Comparison of ENCODE assay signal across 11 mouse cellular contexts in the genomic region with DNA sequence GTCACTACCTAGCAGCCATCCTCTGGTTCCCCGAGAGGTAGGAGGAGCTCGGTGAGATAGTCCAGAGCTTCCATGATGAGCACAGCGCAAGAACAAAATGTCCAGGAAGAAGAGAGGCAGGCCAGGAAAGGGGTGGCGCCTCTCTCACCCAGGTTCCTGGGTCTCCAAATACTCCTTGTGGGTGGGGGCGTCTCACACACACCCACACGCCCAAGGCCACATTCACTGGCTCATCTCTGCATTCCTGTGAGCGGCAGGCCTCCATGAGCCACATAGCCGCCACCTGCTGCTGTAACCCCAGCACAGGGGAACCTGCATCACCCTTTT. TPM values are rescaled to one million over a fixed set of nuclear protein-coding genes. Genes with fewer than 3 reads are reported as not detected.
DNase-seq lines count a peak whose midpoint lies in the region; ATAC-seq and TF ChIP-seq lines count a peak whose summit lies in the region.
"Had no signal": no experiment of that assay in that cellular context is flagged by ENCODE, and none has a peak within 500 bp of the region (broad histone marks: within the 10 kb centered on the region; RNA-seq: fewer than 3 reads in every experiment).

No protein-coding gene starts in this region.

- no peak for DNase-seq in heart, adult 18-20 months
- DNase-seq in midbrain, embryonic 14.5 days, result no peak
- DNase-seq in adrenal gland, postnatal 36 days, result no peak
- DNase-seq: heart, postnatal 14 days; lung, postnatal 14 days had no signal

- H3K4me3 ChIP-seq in heart, embryonic 16.5 days (ENCODE audit: low read length), result peak overlapping the region; percentile 57
- peak overlapping the region; percentile 39 for H3K4me3 ChIP-seq in cortical plate, adult 2 months (ENCODE audit: insufficient read depth, low read length)
- H3K4me3 ChIP-seq in hindbrain, embryonic 12.5 days, result peak overlapping the region; percentile 68
- peak overlapping the region; percentile 72 for H3K4me3 ChIP-seq in midbrain, embryonic 14.5 days (replicated peaks; ENCODE audit: low read depth, low read length)

- H3K9me3 ChIP-seq in heart, embryonic 16.5 days (replicated peaks; ENCODE audit: control insufficient read depth, low read length), result no peaks in the 10 kb centered on the region; the same call in 1 of the 2 replicates
- H3K9me3 ChIP-seq in hindbrain, embryonic 12.5 days (replicated peaks), result no peaks in the 10 kb centered on the region
- no peaks in the 10 kb centered on the region for H3K9me3 ChIP-seq in midbrain, embryonic 14.5 days (ENCODE audit: control insufficient read depth, low read length)

- 17% methylated on average over 8 of the region's 8 CpGs for WGBS in heart, embryonic 16.5 days
- WGBS in hindbrain, embryonic 12.5 days, result 15% methylated on average over 8 of the region's 8 CpGs
- WGBS in midbrain, embryonic 14.5 days, result 6% methylated on average over 8 of the region's 8 CpGs

- H3K27me3 ChIP-seq in heart, embryonic 16.5 days (ENCODE audit: control insufficient read depth, insufficient read depth, low read length), result peaks cover 72% of the 10 kb centered on the region
- H3K27me3 ChIP-seq in hindbrain, embryonic 12.5 days, result peaks cover 37% of the 10 kb centered on the region
- H3K27me3 ChIP-seq in midbrain, embryonic 14.5 days (ENCODE audit: control insufficient read depth, insufficient read depth, low read length), result no peaks in the 10 kb centered on the region

- TF ChIP-seq POLR2A in cortical plate, adult 2 months (IDR thresholded peaks at IDR 0.05; ENCODE audit: extremely low read depth, insufficient read depth, low read length), result no peak

- H3K27ac ChIP-seq in heart, embryonic 16.5 days (ENCODE audit: low read length), result no peak overlapping the region
- H3K27ac ChIP-seq in cortical plate, adult 2 months (ENCODE audit: insufficient read depth, low read length), result no peak overlapping the region
- peak overlapping the region; percentile 62; the same call in 1 of the 2 replicates for H3K27ac ChIP-seq in hindbrain, embryonic 12.5 days
- peak overlapping the region; percentile 85 for H3K27ac ChIP-seq in midbrain, embryonic 14.5 days (replicated peaks; ENCODE audit: low read depth, low read length)

- peak overlapping the region; percentile 90 for H3K4me2 ChIP-seq in heart, embryonic 16.5 days (ENCODE audit: low read depth, low read length)
- peak overlapping the region; percentile 98 for H3K4me2 ChIP-seq in hindbrain, embryonic 12.5 days (replicated peaks)
- H3K4me2 ChIP-seq in midbrain, embryonic 14.5 days (ENCODE audit: low read length), result peak overlapping the region; percentile 93

- H3K4me1 ChIP-seq in heart, embryonic 16.5 days (ENCODE audit: control insufficient read depth, insufficient read depth, low read length), result peaks cover 6% of the 10 kb centered on the region
- H3K4me1 ChIP-seq in cortical plate, adult 2 months (ENCODE audit: control insufficient read depth, insufficient read depth, low read length), result no peaks in the 10 kb centered on the region
- peaks cover 22% of the 10 kb centered on the region; the same call in 1 of the 2 replicates for H3K4me1 ChIP-seq in hindbrain, embryonic 12.5 days
- peaks cover 21% of the 10 kb centered on the region for H3K4me1 ChIP-seq in midbrain, embryonic 14.5 days (ENCODE audit: control insufficient read depth, insufficient read depth, low read length)

- H3K9ac ChIP-seq in heart, embryonic 16.5 days (ENCODE audit: low read length), result no peak overlapping the region
- H3K9ac ChIP-seq in hindbrain, embryonic 12.5 days, result peak overlapping the region; percentile 61
- H3K9ac ChIP-seq in midbrain, embryonic 14.5 days (replicated peaks; ENCODE audit: low read length), result peak overlapping the region; percentile 80

- H3K36me3 ChIP-seq in heart, embryonic 16.5 days (ENCODE audit: control insufficient read depth, insufficient read depth), result no peaks in the 10 kb centered on the region
- no peaks in the 10 kb centered on the region for H3K36me3 ChIP-seq in hindbrain, embryonic 12.5 days
- H3K36me3 ChIP-seq in midbrain, embryonic 14.5 days (ENCODE audit: control insufficient read depth, insufficient read depth, low read length), result no peaks in the 10 kb centered on the region
- H3K36me3 ChIP-seq: G1E had no signal

- no peak for TF ChIP-seq CTCF in cortical plate, adult 2 months (IDR thresholded peaks at IDR 0.05; ENCODE audit: extremely low read depth, insufficient read depth, low read length)

- ATAC-seq in heart, embryonic 16.5 days (replicated peaks; ENCODE audit: extremely low read depth, insufficient read depth, low FRiP score), result no peak
- no peak for ATAC-seq in hindbrain, embryonic 12.5 days (ENCODE audit: low FRiP score)
- ATAC-seq in midbrain, embryonic 14.5 days (ENCODE audit: low FRiP score, low TSS enrichment), result no peak; the same call in 1 of the 2 replicates
- no peak for ATAC-seq in activated CD4-positive, CD25-positive, alpha-beta regulatory T cell, adult 4 months
- no peak for ATAC-seq in monocyte, adult 5-6 weeks (replicated peaks; ENCODE audit: insufficient number of reproducible peaks, low FRiP score, low TSS enrichment, poor library complexity, severe bottlenecking)

RNA-seq across cellular contexts. Expression of gene Tunar, which starts 2.4 kb away (rescaled TPM):
- polyA plus RNA-seq in heart, embryonic 16.5 days (2015; fragmentation: Nextera tagmentation; extraction: Ambion mirVana), result not detected in 2 replicates
- not detected for total RNA-seq in heart, adult 18-20 months (2021)
- 4.7 and 5.9 TPM in 2 replicates for polyA plus RNA-seq in cortical plate, adult 2 months (2012; rRNA removed)
- 3.1 and 3.9 TPM in 2 replicates for polyA plus RNA-seq in hindbrain, embryonic 12.5 days (2016; fragmentation: Nextera tagmentation; extraction: Ambion mirVana)
- polyA plus RNA-seq in midbrain, embryonic 14.5 days (2014; fragmentation: Nextera tagmentation; extraction: Ambion mirVana), result 15.5 and 20.0 TPM in 2 replicates
- under 1 TPM; 0.53 to 0.66 TPM for total RNA-seq in adrenal gland, postnatal 36 days (2021)
- polyA plus RNA-seq in activated CD4-positive, CD25-positive, alpha-beta regulatory T cell, adult 4 months (2017; shearing (Covaris generic)), result not detected
- not detected in 3 replicates for total RNA-seq in monocyte, adult 5-6 weeks (2017)
- total RNA-seq: heart, postnatal 14 days had no signal
- polyA plus RNA-seq: G1E had no signal

Comparison
In these comparisons a context has a peak if more than half of its experiments do, and no peak if none do; other contexts are left out.
1. H3K27ac ChIP-seq: peak in hindbrain, embryonic 12.5 days (single experiment) and midbrain, embryonic 14.5 days (single experiment); none in heart, embryonic 16.5 days (single experiment) and cortical plate, adult 2 months (single experiment).
2. Peak in every context shown above with its lines, with median percentiles within 50 percentile points of each other: H3K4me2 ChIP-seq and H3K4me3 ChIP-seq.